Mouse (Mus musculus): Measurements from ENCODE around the gene Prrt4. TPM values are rescaled to one million over a fixed set of nuclear protein-coding genes. Genes with fewer than 3 reads are reported as not detected.
"Not testable (repeated sequence)": the region's sequence is repeated elsewhere in the genome, so short reads cannot be mapped to it uniquely, and the experiment has no call there.

Gene Prrt4
- polyA plus RNA-seq, 1 experiment, result 0.25 TPM

- 19% methylated on average over 12 of the region's 12 CpGs for WGBS
- H3K27me3 ChIP-seq (ENCODE audit: control insufficient read depth, insufficient read depth, low read length), result peaks cover 18% of the 10 kb centered on the region
Observed at GRCm38 (mm10) chr6:29169675-29170062, 9.7 kb downstream of the Prrt4 start.

GRCm38 (mm10) chr6:29168871-29169270, 10.5 kb downstream of the Prrt4 start:
- Histone ChIP-seq H3K36me3 (ENCODE audit: control insufficient read depth, insufficient read depth, low read length) (no peaks in the 10 kb centered on the region), H3K4me1 (ENCODE audit: control insufficient read depth, insufficient read depth, insufficient read length) (peaks cover 9% of the 10 kb centered on the region), H3K27me3 (ENCODE audit: control insufficient read depth, insufficient read depth, low read length) (peaks cover 18% of the 10 kb centered on the region), H3K4me3 (ENCODE audit: extremely low read depth, insufficient read depth, insufficient read length) (no peak overlapping the region), H3K27ac (ENCODE audit: insufficient read depth, low read length) (no peak overlapping the region)
- no peak for TF ChIP-seq CTCF (IDR thresholded peaks at IDR 0.05; ENCODE audit: extremely low read depth, insufficient read depth, insufficient read length, insufficient replicate concordance)
- no peak for TF ChIP-seq POLR2A (IDR thresholded peaks at IDR 0.05; ENCODE audit: low read depth, low read length)
- no peak for DNase-seq (ENCODE audit: low read depth in 1 of 2, low spot score in 2 of 2)
- WGBS, result 43% methylated on average over 2 of the region's 2 CpGs

More at GRCm38 (mm10) chr6:29169675-29170062, 9.7 kb downstream of the Prrt4 start:
- no peak for TF ChIP-seq CTCF (IDR thresholded peaks at IDR 0.05; ENCODE audit: extremely low read depth, insufficient read depth, insufficient read length, insufficient replicate concordance)
- no peak for TF ChIP-seq POLR2A (IDR thresholded peaks at IDR 0.05; ENCODE audit: low read depth, low read length)
- no peaks in the 10 kb centered on the region for H3K36me3 ChIP-seq (ENCODE audit: control insufficient read depth, insufficient read depth, low read length)
- DNase-seq (ENCODE audit: low read depth in 1 of 2, low spot score in 2 of 2), result no peak
- peaks cover 9% of the 10 kb centered on the region for H3K4me1 ChIP-seq (ENCODE audit: control insufficient read depth, insufficient read depth, insufficient read length)
- H3K27ac ChIP-seq (ENCODE audit: insufficient read depth, low read length), result no peak overlapping the region
- H3K4me3 ChIP-seq (ENCODE audit: extremely low read depth, insufficient read depth, insufficient read length), result peak overlapping the region; percentile 60; the same call in 1 of the 2 replicates

- Histone ChIP-seq H3K27me3 (ENCODE audit: control insufficient read depth, insufficient read depth, low read length) (peaks cover 16% of the 10 kb centered on the region), H3K4me1 (ENCODE audit: control insufficient read depth, insufficient read depth, insufficient read length) (peaks cover 8% of the 10 kb centered on the region), H3K27ac (ENCODE audit: insufficient read depth, low read length) (no peak overlapping the region), H3K36me3 (ENCODE audit: control insufficient read depth, insufficient read depth, low read length) (no peaks in the 10 kb centered on the region), H3K4me3 (ENCODE audit: extremely low read depth, insufficient read depth, insufficient read length) (no peak overlapping the region)
- peak in 1 of 2 experiments; percentile 31 for DNase-seq (ENCODE audit: low read depth in 1 of 2, low spot score in 2 of 2)
- no peak for TF ChIP-seq CTCF (IDR thresholded peaks at IDR 0.05; ENCODE audit: extremely low read depth, insufficient read depth, insufficient read length, insufficient replicate concordance)
- TF ChIP-seq POLR2A (IDR thresholded peaks at IDR 0.05; ENCODE audit: low read depth, low read length), result no peak
- 3% methylated on average over 1 of the region's 1 CpGs for WGBS
Observed at GRCm38 (mm10) chr6:29166196-29166595, 13.2 kb downstream of the Prrt4 start.

- Histone ChIP-seq H3K36me3 (ENCODE audit: control insufficient read depth, insufficient read depth, low read length) (peaks cover 1% of the 10 kb centered on the region; the same call in 1 of the 2 replicates), H3K4me3 (ENCODE audit: extremely low read depth, insufficient read depth, insufficient read length) (peak within 1 kb of the TSS; percentile 97), H3K4me1 (ENCODE audit: control insufficient read depth, insufficient read depth, insufficient read length) (no peaks in the 10 kb centered on the region; the same call in 1 of the 2 replicates), H3K27me3 (ENCODE audit: control insufficient read depth, insufficient read depth, low read length) (peaks cover 3% of the 10 kb centered on the region; the same call in 1 of the 2 replicates), H3K27ac (ENCODE audit: insufficient read depth, low read length) (no peak within 1 kb of the TSS)
- DNase-seq (ENCODE audit: low read depth in 1 of 2, low spot score in 2 of 2), result peak; percentile 74 to 92
- WGBS, result 7% methylated on average over 42 of the region's 42 CpGs
- TF ChIP-seq POLR2A (IDR thresholded peaks at IDR 0.05; ENCODE audit: low read depth, low read length) (peak; percentile 26; the same call in 1 of the 2 replicates), CTCF (IDR thresholded peaks at IDR 0.05; ENCODE audit: extremely low read depth, insufficient read depth, insufficient read length, insufficient replicate concordance) (no peak)
Observed at GRCm38 (mm10) chr6:29164314-29165244, 14.8 kb downstream of the Prrt4 start, which contains the start of gene Rbm28. Rbm28 (minus strand) TSS chr6:29165006.

- WGBS, result 94% methylated on average over 5 of the region's 5 CpGs
- H3K4me3 ChIP-seq (ENCODE audit: extremely low read depth, insufficient read depth, insufficient read length); DNase-seq (ENCODE audit: low read depth in 1 of 2, low spot score in 2 of 2); H3K27ac ChIP-seq (ENCODE audit: insufficient read depth, low read length); H3K27me3 ChIP-seq (ENCODE audit: control insufficient read depth, insufficient read depth, low read length); H3K4me1 ChIP-seq (ENCODE audit: control insufficient read depth, insufficient read depth, insufficient read length): not testable (repeated sequence)
- H3K36me3 ChIP-seq (ENCODE audit: control insufficient read depth, insufficient read depth, low read length), result peaks cover 20% of the 10 kb centered on the region
Observed at GRCm38 (mm10) chr6:29161291-29161690, 18.1 kb downstream of the Prrt4 start.

GRCm38 (mm10) chr6:29160786-29161185, 18.6 kb downstream of the Prrt4 start:
- 88% methylated on average over 2 of the region's 2 CpGs for WGBS
- TF ChIP-seq CTCF (IDR thresholded peaks at IDR 0.05; ENCODE audit: extremely low read depth, insufficient read depth, insufficient read length, insufficient replicate concordance), result no peak
- TF ChIP-seq POLR2A (IDR thresholded peaks at IDR 0.05; ENCODE audit: low read depth, low read length), result no peak

GRCm38 (mm10) chr6:29156326-29156725, 23.1 kb downstream of the Prrt4 start:
- WGBS, result 94% methylated on average over 5 of the region's 5 CpGs
- Histone ChIP-seq H3K27ac (ENCODE audit: insufficient read depth, low read length) (no peak overlapping the region), H3K36me3 (ENCODE audit: control insufficient read depth, insufficient read depth, low read length) (peaks cover 40% of the 10 kb centered on the region), H3K4me1 (ENCODE audit: control insufficient read depth, insufficient read depth, insufficient read length) (no peaks in the 10 kb centered on the region), H3K4me3 (ENCODE audit: extremely low read depth, insufficient read depth, insufficient read length) (no peak overlapping the region), H3K27me3 (ENCODE audit: control insufficient read depth, insufficient read depth, low read length) (no peaks in the 10 kb centered on the region)
- TF ChIP-seq POLR2A (IDR thresholded peaks at IDR 0.05; ENCODE audit: low read depth, low read length) (no peak), CTCF (IDR thresholded peaks at IDR 0.05; ENCODE audit: extremely low read depth, insufficient read depth, insufficient read length, insufficient replicate concordance) (no peak)
- DNase-seq (ENCODE audit: low read depth in 1 of 2, low spot score in 2 of 2), result no peak

More at GRCm38 (mm10) chr6:29160786-29161185, 18.6 kb downstream of the Prrt4 start:
- Histone ChIP-seq H3K36me3 (ENCODE audit: control insufficient read depth, insufficient read depth, low read length) (peaks cover 21% of the 10 kb centered on the region), H3K4me1 (ENCODE audit: control insufficient read depth, insufficient read depth, insufficient read length) (no peaks in the 10 kb centered on the region; the same call in 1 of the 2 replicates), H3K4me3 (ENCODE audit: extremely low read depth, insufficient read depth, insufficient read length) (no peak overlapping the region), H3K27ac (ENCODE audit: insufficient read depth, low read length) (no peak overlapping the region), H3K27me3 (ENCODE audit: control insufficient read depth, insufficient read depth, low read length) (no peaks in the 10 kb centered on the region)
- no peak for DNase-seq (ENCODE audit: low read depth in 1 of 2, low spot score in 2 of 2)
